Mouse (Mus musculus) testis, adult 2 months (tissue): ENCODE results near the gene 9930104L06Rik.

Experiments used
- CTCF ChIP-seq: fragments of 200-500 bp; IDR thresholded peaks from 2 replicates; pipeline ENCODE4 v1.5.1; 2012; ENCODE audit warnings: low read depth, mild to moderate bottlenecking, inconsistent platforms, low read length, moderate library complexity; ENCODE audit not compliant: control insufficient read depth, insufficient read depth, insufficient replicate concordance
- POLR2A ChIP-seq: fragments of 200-500 bp; IDR thresholded peaks from 2 replicates; pipeline ENCODE4 v1.6.1; 2012; ENCODE audit warnings: low read depth, mild to moderate bottlenecking, inconsistent platforms, low read length, moderate library complexity; ENCODE audit not compliant: control insufficient read depth

- no peak for TF ChIP-seq CTCF
- no peak for TF ChIP-seq POLR2A
Observed at GRCm38 (mm10) chr4:124928102-124928501, 8.7 kb upstream of the 9930104L06Rik start.
